Mouse (Mus musculus): ENCODE results near the gene Olfr1393. TPM values are rescaled to one million over a fixed set of nuclear protein-coding genes. Genes with fewer than 3 reads are reported as not detected.
A peak's percentile ranks its signal among the peaks of the same experiment; 100 is the strongest.

Olfr1393 gene
- 0.13 TPM in 1 of 2 replicates, not detected in the other for polyA plus RNA-seq (2014; fragmentation: Nextera tagmentation; extraction: Ambion mirVana)

DNA sequence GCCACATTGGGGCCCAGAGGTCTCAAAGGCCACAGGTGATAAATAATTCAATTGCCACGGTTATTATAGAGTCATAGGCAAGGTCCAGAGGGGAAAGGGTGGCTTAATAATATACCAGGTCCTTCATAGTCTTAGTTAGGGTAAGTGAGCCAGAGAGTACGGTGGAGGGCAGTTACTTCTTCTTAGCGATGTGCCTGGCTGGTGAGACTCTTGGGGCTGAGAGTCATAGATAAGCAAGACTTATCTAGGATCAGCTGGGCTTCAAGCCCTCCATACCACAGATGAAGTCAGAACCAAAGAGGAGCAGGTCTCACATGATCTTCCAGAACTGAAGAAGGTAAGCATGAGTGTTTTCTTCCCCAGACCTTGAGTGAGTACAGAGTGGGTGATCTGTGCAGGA is at the start of gene Olfr1393:
Olfr1393 (plus strand) TSS at position 83 of the 400 bp plus-strand sequence.
- DNase-seq (ENCODE audit: low spot score) (no peak), ATAC-seq (replicated peaks; ENCODE audit: low FRiP score) (no peak)
- no peak within 1 kb of the TSS for H3K4me2 ChIP-seq
- 55% methylated on average over 3 of the region's 3 CpGs for WGBS
- H3K9me3 ChIP-seq (ENCODE audit: control insufficient read depth, low read length) = no peaks in the 10 kb centered on the region
- H3K4me1 ChIP-seq (replicated peaks; ENCODE audit: control insufficient read depth, insufficient read depth, low read length) = no peaks in the 10 kb centered on the region
- no peak within 1 kb of the TSS for H3K27ac ChIP-seq (ENCODE audit: low read depth, low read length)
- H3K36me3 ChIP-seq (ENCODE audit: control insufficient read depth, insufficient read depth, low read length) = no peaks in the 10 kb centered on the region
- H3K27me3 ChIP-seq (replicated peaks; ENCODE audit: control insufficient read depth, insufficient read depth, low read length) = no peaks in the 10 kb centered on the region
- H3K9ac ChIP-seq (ENCODE audit: low read depth, low read length) = no peak within 1 kb of the TSS
- H3K4me3 ChIP-seq (ENCODE audit: low read depth, low read length) = no peak within 1 kb of the TSS

DNA sequence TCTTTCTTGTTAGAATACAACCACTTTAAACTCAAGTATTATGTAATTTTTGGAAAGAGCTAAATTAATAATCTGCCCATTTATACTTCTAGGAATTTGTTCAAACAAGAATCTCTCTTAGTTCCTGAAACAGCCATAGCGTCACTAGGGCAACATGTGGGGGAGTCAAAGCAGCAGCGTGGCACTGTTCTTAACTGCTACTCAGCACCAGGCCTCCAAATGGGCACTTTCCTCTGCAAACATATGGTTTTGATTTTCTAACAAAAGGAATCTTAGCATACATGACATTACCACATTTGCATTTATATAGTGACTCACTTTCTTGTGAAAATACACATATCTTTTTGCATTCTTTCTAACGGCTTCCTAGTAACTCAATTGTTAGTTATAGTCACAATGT is 45.3 kb upstream of the Olfr1393 start:
- H3K9ac ChIP-seq (ENCODE audit: low read depth, low read length) = no peak overlapping the region
- no peak overlapping the region for H3K4me3 ChIP-seq (ENCODE audit: low read depth, low read length)
- ATAC-seq (replicated peaks; ENCODE audit: low FRiP score) (no peak), DNase-seq (ENCODE audit: low spot score) (no peak)
- no peaks in the 10 kb centered on the region for H3K4me1 ChIP-seq (replicated peaks; ENCODE audit: control insufficient read depth, insufficient read depth, low read length)
- H3K27ac ChIP-seq (ENCODE audit: low read depth, low read length) = no peak overlapping the region
- H3K36me3 ChIP-seq (ENCODE audit: control insufficient read depth, insufficient read depth, low read length) = no peaks in the 10 kb centered on the region
- H3K9me3 ChIP-seq (ENCODE audit: control insufficient read depth, low read length) = no peaks in the 10 kb centered on the region
- H3K4me2 ChIP-seq = no peak overlapping the region
- H3K27me3 ChIP-seq (replicated peaks; ENCODE audit: control insufficient read depth, insufficient read depth, low read length) = no peaks in the 10 kb centered on the region
- WGBS = 85% methylated on average over 3 of the region's 3 CpGs

- no peak for ATAC-seq (replicated peaks; ENCODE audit: low FRiP score)
- 66% methylated on average over 3 of the region's 3 CpGs for WGBS
- no peaks in the 10 kb centered on the region for H3K4me1 ChIP-seq (replicated peaks; ENCODE audit: control insufficient read depth, insufficient read depth, low read length)
- no peak for DNase-seq (ENCODE audit: low spot score)
- no peaks in the 10 kb centered on the region for H3K9me3 ChIP-seq (ENCODE audit: control insufficient read depth, low read length)
- H3K27ac ChIP-seq (ENCODE audit: low read depth, low read length) = no peak overlapping the region
- no peak overlapping the region for H3K4me3 ChIP-seq (ENCODE audit: low read depth, low read length)
- no peaks in the 10 kb centered on the region for H3K27me3 ChIP-seq (replicated peaks; ENCODE audit: control insufficient read depth, insufficient read depth, low read length)
- H3K36me3 ChIP-seq (ENCODE audit: control insufficient read depth, insufficient read depth, low read length) = no peaks in the 10 kb centered on the region
- H3K4me2 ChIP-seq = no peak overlapping the region
- no peak overlapping the region for H3K9ac ChIP-seq (ENCODE audit: low read depth, low read length)
Observed at GRCm38 (mm10) chr11:49235459-49236207, 42.5 kb upstream of the Olfr1393 start.

- H3K36me3 ChIP-seq (ENCODE audit: control insufficient read depth, insufficient read depth, low read length) = no peaks in the 10 kb centered on the region
- no peak overlapping the region for H3K9ac ChIP-seq (ENCODE audit: low read depth, low read length)
- no peaks in the 10 kb centered on the region for H3K9me3 ChIP-seq (ENCODE audit: control insufficient read depth, low read length)
- no peak overlapping the region for H3K4me2 ChIP-seq
- ATAC-seq (replicated peaks; ENCODE audit: low FRiP score) (no peak), DNase-seq (ENCODE audit: low spot score) (no peak)
- WGBS = 77% methylated on average over 1 of the region's 1 CpGs
- H3K4me3 ChIP-seq (ENCODE audit: low read depth, low read length) = no peak overlapping the region
- H3K27ac ChIP-seq (ENCODE audit: low read depth, low read length) = no peak overlapping the region
- H3K27me3 ChIP-seq (replicated peaks; ENCODE audit: control insufficient read depth, insufficient read depth, low read length) = no peaks in the 10 kb centered on the region
- no peaks in the 10 kb centered on the region for H3K4me1 ChIP-seq (replicated peaks; ENCODE audit: control insufficient read depth, insufficient read depth, low read length)
Observed at GRCm38 (mm10) chr11:49236891-49237290, 41.2 kb upstream of the Olfr1393 start.

DNA sequence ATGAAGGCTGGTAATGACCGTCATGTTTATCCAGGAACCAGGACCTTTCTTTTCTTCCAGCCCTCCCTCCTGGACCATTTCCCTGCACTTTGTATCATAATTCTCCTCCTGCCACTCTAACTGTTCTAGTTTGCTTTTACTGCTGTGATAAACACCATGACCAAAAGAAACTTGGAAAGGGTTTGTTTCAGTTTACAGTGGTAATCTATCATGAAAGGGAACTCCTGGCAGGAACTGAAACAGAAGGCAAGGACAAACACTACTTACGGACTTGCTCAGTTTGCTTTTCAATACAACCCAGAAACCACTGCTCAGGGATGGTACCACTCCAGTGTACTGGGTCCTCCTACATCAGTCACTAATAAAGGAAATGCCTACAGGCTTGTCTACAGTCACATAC is 40.6 kb upstream of the Olfr1393 start:
- no peaks in the 10 kb centered on the region for H3K27me3 ChIP-seq (replicated peaks; ENCODE audit: control insufficient read depth, insufficient read depth, low read length)
- 56% methylated on average over 2 of the region's 2 CpGs for WGBS
- H3K9me3 ChIP-seq (ENCODE audit: control insufficient read depth, low read length) = no peaks in the 10 kb centered on the region
- H3K36me3 ChIP-seq (ENCODE audit: control insufficient read depth, insufficient read depth, low read length) = no peaks in the 10 kb centered on the region
- H3K9ac ChIP-seq (ENCODE audit: low read depth, low read length) = no peak overlapping the region
- ATAC-seq (replicated peaks; ENCODE audit: low FRiP score) (no peak), DNase-seq (ENCODE audit: low spot score) (no peak)
- no peak overlapping the region for H3K4me3 ChIP-seq (ENCODE audit: low read depth, low read length)
- no peak overlapping the region for H3K4me2 ChIP-seq
- no peak overlapping the region for H3K27ac ChIP-seq (ENCODE audit: low read depth, low read length)
- peaks cover under 1% of the 10 kb centered on the region for H3K4me1 ChIP-seq (replicated peaks; ENCODE audit: control insufficient read depth, insufficient read depth, low read length)

DNA sequence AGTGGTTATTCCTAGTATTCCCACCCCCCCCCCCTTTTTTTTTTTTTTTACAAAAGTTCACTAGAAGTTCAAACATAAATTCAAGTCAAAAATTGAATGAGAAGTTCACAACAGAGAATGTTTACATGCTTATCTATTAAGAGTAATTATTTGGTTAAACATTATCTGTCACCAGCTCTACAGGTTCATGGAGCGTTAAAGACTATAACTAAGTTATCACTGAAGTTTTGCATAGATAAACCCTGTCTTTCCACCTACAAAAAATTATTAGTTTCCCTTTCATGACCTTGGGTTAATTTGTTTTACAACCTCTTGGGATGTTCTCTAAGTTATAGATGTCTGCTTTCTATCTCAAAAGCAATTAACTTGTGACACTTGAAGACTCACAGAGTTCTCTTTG is 37.8 kb upstream of the Olfr1393 start:
- DNase-seq (ENCODE audit: low spot score) (no peak), ATAC-seq (replicated peaks; ENCODE audit: low FRiP score) (no peak)
- H3K9me3 ChIP-seq (ENCODE audit: control insufficient read depth, low read length) = no peaks in the 10 kb centered on the region
- no peaks in the 10 kb centered on the region for H3K27me3 ChIP-seq (replicated peaks; ENCODE audit: control insufficient read depth, insufficient read depth, low read length)
- H3K4me2 ChIP-seq = no peak overlapping the region
- H3K27ac ChIP-seq (ENCODE audit: low read depth, low read length) = no peak overlapping the region
- H3K4me3 ChIP-seq (ENCODE audit: low read depth, low read length) = no peak overlapping the region
- no peak overlapping the region for H3K9ac ChIP-seq (ENCODE audit: low read depth, low read length)
- no peaks in the 10 kb centered on the region for H3K36me3 ChIP-seq (ENCODE audit: control insufficient read depth, insufficient read depth, low read length)
- 52% methylated on average over 1 of the region's 1 CpGs for WGBS
- peaks cover 15% of the 10 kb centered on the region for H3K4me1 ChIP-seq (replicated peaks; ENCODE audit: control insufficient read depth, insufficient read depth, low read length)

DNA sequence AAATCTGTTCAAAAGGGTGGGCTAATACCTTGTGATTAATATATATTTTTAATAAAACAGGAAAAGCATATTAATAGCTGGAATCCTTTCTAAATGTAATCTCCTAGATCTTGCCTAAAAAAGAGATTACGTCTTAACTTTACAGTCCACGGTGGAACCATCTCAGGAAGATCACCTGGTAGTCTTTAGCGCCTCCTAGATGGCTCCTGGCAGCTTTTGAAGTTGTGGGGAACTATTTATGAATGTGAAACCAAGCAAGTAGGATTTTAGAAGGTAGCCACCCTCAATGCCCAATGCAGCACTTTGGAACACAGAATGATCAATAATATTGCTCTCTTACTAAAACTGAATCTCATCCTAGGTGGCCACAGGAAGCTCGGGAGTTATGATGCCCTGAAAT is 37.2 kb upstream of the Olfr1393 start:
- no peak overlapping the region for H3K27ac ChIP-seq (ENCODE audit: low read depth, low read length)
- H3K4me1 ChIP-seq (replicated peaks; ENCODE audit: control insufficient read depth, insufficient read depth, low read length) = peaks cover 20% of the 10 kb centered on the region
- no peaks in the 10 kb centered on the region for H3K36me3 ChIP-seq (ENCODE audit: control insufficient read depth, insufficient read depth, low read length)
- 70% methylated on average over 4 of the region's 4 CpGs for WGBS
- no peak overlapping the region for H3K9ac ChIP-seq (ENCODE audit: low read depth, low read length)
- ATAC-seq (replicated peaks; ENCODE audit: low FRiP score) = no peak
- H3K27me3 ChIP-seq (replicated peaks; ENCODE audit: control insufficient read depth, insufficient read depth, low read length) = no peaks in the 10 kb centered on the region
- no peak overlapping the region for H3K4me2 ChIP-seq
- DNase-seq (ENCODE audit: low spot score) = no peak
- H3K4me3 ChIP-seq (ENCODE audit: low read depth, low read length) = no peak overlapping the region
- no peaks in the 10 kb centered on the region for H3K9me3 ChIP-seq (ENCODE audit: control insufficient read depth, low read length)

GRCm38 (mm10) chr11:49241471-49241870 is 36.6 kb upstream of the Olfr1393 start:
- Histone ChIP-seq H3K27me3 (replicated peaks; ENCODE audit: control insufficient read depth, insufficient read depth, low read length) (no peaks in the 10 kb centered on the region), H3K9ac (ENCODE audit: low read depth, low read length) (no peak overlapping the region), H3K36me3 (ENCODE audit: control insufficient read depth, insufficient read depth, low read length) (no peaks in the 10 kb centered on the region), H3K9me3 (ENCODE audit: control insufficient read depth, low read length) (no peaks in the 10 kb centered on the region), H3K4me1 (replicated peaks; ENCODE audit: control insufficient read depth, insufficient read depth, low read length) (peaks cover 24% of the 10 kb centered on the region), H3K4me3 (ENCODE audit: low read depth, low read length) (no peak overlapping the region), H3K27ac (ENCODE audit: low read depth, low read length) (no peak overlapping the region), H3K4me2 (no peak overlapping the region)
- ATAC-seq (replicated peaks; ENCODE audit: low FRiP score) (no peak), DNase-seq (ENCODE audit: low spot score) (no peak)
- WGBS = 20% methylated on average over 1 of the region's 1 CpGs

- WGBS = 21% methylated on average over 11 of the region's 11 CpGs
- peaks cover 40% of the 10 kb centered on the region for H3K4me1 ChIP-seq (replicated peaks; ENCODE audit: control insufficient read depth, insufficient read depth, low read length)
- H3K9ac ChIP-seq (ENCODE audit: low read depth, low read length) = peak overlapping the region; percentile 66
- no peaks in the 10 kb centered on the region for H3K36me3 ChIP-seq (ENCODE audit: control insufficient read depth, insufficient read depth, low read length)
- no peaks in the 10 kb centered on the region for H3K27me3 ChIP-seq (replicated peaks; ENCODE audit: control insufficient read depth, insufficient read depth, low read length)
- peak overlapping the region; percentile 86 for H3K27ac ChIP-seq (ENCODE audit: low read depth, low read length)
- peak overlapping the region; percentile 86 for H3K4me2 ChIP-seq
- no peaks in the 10 kb centered on the region for H3K9me3 ChIP-seq (ENCODE audit: control insufficient read depth, low read length)
- DNase-seq (ENCODE audit: low spot score) (no peak), ATAC-seq (replicated peaks; ENCODE audit: low FRiP score) (peak; percentile 1; the same call in 1 of the 2 replicates)
- peak overlapping the region; percentile 59 for H3K4me3 ChIP-seq (ENCODE audit: low read depth, low read length)
Observed at GRCm38 (mm10) chr11:49242944-49243626, 35.0 kb upstream of the Olfr1393 start.

All from liver, embryonic 11.5 days (tissue).